Mouse (Mus musculus) lung, postnatal 0 days (tissue): ENCODE results near the gene Alox5.

ENCODE experiments used
- CTCF ChIP-seq: IDR thresholded peaks from 2 replicates; pipeline ENCODE4 v1.5.1; 2016; ENCODE audit warnings: antibody characterized with exemption, mild to moderate bottlenecking
- EP300 ChIP-seq: IDR thresholded peaks from 2 replicates; pipeline ENCODE4 v1.6.1; 2016; ENCODE audit warnings: antibody characterized with exemption, mild to moderate bottlenecking, control low read depth

DNA sequence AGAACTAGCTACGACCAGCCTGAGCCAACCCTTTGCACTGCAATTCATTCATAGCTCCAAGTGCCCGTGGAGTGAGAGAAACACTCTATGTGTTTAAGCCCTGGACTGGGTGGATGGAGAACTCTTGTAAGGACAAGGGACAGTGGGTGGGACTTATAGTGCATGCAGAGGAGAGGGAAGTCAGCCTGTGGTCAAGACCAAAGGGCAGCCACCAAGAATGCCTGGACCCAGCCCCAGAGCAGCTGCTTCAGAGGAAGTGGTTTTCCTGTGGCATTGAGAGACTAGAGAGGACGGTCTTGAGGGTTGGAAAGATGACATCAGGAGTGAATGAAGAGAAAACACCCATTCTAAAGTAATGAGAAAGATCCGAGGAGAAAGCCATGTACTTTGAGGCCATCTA lies 5.2 kb downstream of the Alox5 start:
- TF ChIP-seq CTCF (no peak), EP300 (no peak)
